Mouse (Mus musculus) heart, postnatal 36 days (tissue): Measurements from ENCODE around the gene Gm11214. TPM values are rescaled to one million over a fixed set of nuclear protein-coding genes. Genes with fewer than 3 reads are reported as not detected.

ENCODE experiments used
- DNase-seq, 2 experiments: peaks; one replicate each; pipeline ENCODE4 v3.0.0; 2021 to 2022
- intact Hi-C: fragments of 180-260 bp; cut with DNase I; formaldehyde crosslinking; loops from one replicate; pipeline ENCODE4 v1.15.1; 2025
- total RNA-seq, 2 experiments: library from RNA; stranded (reverse); gene quantifications; 2 replicates each; pipeline ENCODE4 v1.2.3; 2021

The Gm11214 gene
- total RNA-seq = not detected

DNA sequence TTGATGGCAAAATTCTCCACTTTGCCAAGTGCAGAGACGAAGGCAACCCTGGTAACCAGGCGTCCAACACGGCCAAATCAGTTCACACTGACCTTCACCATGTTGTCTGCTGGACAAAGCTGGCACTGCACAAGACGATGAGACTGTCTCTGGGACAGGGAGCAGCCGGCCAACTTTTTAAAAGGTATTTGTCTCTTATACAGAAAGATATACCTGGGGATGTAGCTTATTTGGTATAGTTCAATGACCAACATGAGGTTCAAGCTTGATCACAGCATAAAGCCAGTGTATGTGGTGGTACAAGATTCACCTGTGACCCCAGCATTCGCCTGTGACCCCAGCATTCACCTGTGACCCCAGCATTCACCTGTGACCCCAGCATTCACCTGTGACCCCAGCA lies at the start of gene Gm11214:
Gene Gm11214, minus strand, starts transcription at position 101 of the 400 bp plus-strand sequence.
- intact Hi-C loops = no loop called here
- DNase-seq = no peak

DNA sequence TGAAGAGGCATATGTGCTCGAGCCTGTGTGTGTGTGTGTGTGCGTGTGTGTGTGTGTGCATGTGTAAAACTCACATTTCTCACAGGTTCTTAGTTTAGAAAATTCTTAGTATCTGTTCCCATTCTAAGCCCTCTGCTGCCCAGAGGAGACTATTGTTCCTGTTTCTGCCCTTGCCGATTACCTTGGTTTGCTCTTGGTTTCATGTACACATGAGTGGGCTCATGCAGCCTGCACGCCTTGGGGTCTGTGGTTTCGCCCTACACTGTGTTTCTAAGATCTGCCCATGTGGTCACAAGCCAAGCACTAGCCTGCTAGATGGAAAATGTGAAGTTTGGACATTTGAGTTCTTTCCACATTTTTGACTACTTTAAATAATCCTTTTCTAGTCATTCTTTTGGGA lies 48.7 kb upstream of the Gm11214 start:
- intact Hi-C loops = no loop called here
- DNase-seq = no peak

DNA sequence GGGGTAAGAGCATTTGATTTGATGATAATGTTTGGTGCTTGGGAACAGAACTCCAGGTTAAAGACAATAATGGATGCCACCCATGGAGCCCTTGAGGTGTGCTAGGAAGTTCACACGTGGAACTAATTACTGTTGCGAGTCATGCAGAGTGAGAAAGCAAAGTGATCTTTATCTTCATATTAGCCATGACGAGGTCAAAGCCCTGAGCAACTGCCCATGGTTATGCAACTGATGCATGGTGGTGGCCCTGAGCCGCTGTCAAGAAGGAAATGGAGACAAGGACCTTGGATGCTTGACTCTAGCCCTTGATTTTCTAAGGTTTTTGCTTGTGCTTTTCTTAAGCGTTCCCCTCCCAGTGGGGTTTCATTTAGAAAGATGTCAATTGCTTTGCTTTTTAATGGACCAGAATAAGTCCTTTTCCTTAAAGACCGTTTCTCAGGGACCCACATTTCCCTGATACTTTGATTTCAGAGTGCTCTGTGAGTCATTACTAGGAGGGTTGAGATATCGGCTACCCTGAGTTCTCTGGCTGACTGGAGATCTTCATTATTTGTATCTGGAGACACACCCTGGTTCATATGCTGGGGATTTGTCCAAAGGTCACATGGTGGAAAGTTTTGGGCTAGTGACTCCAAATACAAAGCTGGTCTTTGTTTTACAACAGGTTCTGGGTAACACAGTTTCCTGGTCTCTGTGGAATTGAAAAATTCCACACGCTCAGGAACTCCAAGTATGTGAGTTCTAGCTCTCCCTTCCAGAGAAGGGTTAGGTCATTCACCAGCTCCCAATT lies 47.4 kb upstream of the Gm11214 start:
- intact Hi-C loops = no loop called here
- no peak for DNase-seq

DNA sequence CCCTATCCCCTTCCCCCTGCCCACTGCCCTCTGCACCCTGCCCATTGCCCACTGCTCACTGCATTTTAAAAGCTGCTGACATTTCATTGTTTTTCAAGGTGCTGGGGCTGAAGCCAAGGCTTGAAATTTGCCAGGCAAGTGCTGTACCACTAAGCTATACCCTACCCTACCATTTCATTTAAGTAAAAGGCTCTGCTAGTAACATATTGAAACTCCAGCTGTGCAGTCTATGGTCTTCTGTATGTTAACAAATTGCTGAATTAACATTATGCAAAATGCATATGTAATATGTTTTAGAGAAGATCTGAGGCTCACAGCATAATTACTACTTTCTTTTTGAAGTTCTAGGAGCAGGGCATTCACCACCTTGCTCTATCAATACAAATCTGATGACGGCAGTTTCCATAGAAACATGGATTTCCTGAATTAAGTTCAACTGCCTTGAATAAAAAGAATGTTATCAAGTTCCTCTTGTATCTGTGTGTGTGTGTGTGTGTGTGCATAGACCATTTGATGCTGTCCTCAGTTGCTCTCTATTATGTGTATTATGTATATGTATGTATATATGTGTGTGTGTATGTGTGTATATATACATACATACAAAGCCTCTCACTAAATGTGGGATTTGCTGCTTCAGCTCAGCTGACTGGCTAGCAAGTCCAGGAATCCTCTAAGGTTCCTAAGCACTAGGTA lies 43.2 kb upstream of the Gm11214 start:
- no peak for DNase-seq
- intact Hi-C loops = no loop called here

DNA sequence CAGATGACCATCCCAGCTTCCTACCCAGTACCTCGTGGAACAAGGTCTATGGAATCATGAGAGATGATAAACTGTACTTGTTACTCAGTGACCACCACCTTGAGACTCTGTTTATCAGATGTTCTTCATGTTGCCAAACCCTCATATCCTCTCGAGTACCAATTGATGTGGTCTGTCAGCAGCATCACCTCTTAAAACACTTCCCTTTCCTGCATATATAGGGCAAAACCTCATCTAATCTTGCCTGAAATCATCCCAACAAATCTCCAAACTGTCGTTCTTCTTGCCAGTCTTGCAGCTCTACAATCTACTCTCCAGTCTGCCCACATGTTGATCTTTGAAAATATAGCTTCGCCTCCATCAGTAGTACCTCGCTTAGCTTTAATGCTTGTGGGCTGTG lies 41.1 kb upstream of the Gm11214 start:
- no peak for DNase-seq
- intact Hi-C loops = no loop called here

DNA sequence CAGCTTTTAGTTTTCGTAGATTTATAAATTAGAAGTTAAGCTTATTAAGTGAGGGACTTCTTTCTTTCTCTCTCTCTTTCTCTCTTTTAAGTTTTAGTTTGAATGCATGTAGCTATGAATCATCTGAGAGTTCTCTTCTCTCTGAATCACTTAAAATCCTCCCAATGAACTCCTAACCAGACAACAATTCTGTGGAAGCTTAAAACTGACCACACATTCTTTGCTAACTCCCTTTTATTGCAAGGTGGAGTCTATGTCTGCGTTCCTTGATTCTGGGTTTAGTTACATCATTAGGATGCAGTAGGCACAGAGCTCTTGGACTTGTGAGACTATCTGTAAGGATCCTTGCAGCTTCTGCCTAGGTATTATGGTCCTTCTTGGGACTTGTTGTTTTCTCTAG lies 40.5 kb upstream of the Gm11214 start:
- DNase-seq = no peak
- intact Hi-C loops = no loop called here

DNA sequence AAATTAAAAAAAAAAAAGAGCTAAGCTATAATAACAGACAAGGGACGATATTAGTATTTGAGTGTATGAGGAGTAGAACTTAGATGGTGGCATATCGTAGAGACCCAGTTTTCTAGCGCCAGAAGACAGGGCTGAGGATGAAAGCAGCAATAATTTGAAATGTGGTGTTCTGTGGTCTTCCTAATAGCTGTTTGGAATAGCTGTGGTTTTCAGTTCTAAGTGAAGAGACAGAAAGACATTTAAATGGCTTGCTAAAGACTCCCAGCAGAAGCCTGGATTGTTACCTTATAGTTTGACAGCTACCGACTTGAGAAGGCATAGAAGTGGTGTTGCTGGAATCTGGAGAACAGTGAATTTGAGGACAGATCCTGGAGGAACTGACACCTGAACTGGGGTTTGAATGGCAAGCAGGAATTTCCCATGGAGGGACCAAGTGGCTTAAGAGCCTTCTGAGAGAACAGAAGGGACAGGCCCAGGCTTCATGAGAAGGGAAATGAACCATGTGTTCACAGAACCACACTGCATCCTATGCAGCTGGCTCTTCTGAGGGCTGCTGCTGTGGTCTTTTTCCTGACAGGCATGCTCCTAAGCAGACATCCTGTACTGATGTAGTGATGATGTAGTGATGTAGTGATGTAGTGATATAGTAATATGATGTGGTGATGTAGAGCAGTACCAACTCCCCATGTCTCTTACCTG lies 39.0 kb upstream of the Gm11214 start:
- intact Hi-C loops = no loop called here
- DNase-seq = no peak

DNA sequence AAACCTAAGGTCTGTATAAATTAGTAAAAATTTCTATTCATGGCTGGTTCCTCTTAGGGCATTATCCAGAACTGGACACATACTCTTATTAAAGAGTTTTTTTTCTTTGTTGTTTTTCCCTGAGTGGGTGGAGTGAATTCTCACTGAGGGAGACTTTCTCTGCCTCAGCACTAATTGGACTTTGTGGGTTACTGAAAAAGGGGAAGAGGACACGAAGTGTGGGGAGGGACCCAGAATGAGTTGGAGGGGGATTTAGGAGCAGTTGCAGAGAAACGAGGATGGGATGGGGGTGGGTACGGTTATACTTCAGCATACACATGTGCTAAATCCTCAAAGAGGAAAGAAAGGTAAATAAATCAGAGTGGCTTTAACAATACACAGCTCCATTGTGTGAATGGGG lies 36.6 kb upstream of the Gm11214 start:
- no peak for DNase-seq
- intact Hi-C loops = no loop called here

DNA sequence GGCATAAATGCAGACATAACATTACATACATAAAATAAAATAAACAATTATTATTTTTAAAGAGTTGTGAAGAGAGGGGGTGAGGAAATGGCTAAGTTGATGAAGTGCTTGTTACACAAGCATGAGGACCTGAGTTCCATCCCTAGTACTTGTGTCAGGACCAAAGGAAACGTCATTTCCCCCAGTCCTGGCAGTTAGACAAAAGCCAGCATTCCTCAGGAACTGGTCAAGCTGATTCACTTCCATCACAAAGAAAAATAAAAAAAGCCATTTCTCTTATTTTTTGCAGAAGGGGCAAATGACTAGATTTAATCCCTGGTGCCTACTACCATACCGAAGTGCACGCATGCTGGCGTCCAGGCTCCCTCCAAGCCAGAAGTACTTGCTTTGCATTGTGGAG lies 33.7 kb upstream of the Gm11214 start:
- DNase-seq = no peak
- intact Hi-C loops = no loop called here

DNA sequence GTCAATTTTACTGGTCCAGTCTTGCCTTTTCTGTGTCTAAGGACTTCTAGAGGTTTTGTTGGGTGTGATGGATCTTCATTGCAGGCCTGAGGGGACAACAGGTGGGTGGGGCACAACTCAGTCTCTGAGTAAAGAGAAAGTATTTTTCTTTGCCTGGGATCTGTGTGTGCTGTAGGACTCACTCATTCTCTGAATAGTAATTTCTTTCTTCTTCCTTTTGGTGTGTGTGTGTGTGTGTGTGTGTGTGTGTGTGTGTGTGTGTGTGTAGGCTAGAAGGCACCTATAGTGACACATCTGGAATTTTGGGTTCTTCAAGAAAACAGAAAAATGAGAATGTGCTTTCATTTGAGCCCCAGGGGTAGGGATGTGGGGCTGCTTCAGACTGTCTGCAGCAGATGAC lies 29.2 kb upstream of the Gm11214 start:
- intact Hi-C loops = no loop called here
- no peak for DNase-seq

DNA sequence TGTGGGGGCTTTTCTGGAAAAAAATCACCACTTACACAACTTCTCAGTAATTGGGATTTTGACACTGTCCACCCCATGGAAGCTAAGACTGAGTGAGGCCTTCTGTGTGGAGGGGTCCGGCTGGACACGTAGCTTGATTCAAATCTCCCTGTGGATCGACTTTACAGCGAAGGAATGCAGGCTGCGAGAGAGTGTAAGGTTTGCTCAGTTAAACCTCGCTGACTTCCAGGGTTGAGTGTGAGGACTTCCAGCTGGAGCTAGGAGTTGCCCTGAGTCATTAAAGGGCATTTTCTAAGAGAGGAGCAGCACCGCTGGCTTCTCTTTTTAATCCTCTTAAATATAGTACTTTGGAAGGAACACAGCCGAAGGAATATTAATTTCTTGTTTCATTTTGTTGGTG lies 24.2 kb upstream of the Gm11214 start:
- intact Hi-C loops = loop anchor here (5.0 to 10.0 kb wide), 3 partner anchors 183 to 807 kb away; no protein-coding TSS in a partner anchor
- no peak for DNase-seq

DNA sequence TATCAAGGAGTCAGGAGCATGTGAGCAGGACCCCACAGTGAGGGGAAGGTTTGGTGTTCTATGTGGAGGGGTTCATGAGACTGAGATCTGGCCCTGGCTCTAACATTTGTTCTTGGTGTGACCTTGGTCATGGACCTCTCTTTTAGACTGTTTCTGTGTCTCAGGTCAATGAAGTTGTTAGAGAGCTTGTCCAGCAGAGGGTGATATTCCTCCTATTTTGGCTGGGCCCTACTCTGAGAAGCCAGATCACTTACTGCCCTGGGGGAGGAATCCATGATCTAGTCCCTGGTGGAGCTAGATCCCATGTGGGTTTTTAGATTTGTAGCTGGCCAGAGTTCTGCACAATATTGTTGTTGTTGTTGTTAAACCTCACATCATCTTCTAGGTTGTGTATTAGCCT lies 23.0 kb upstream of the Gm11214 start:
- intact Hi-C loops = loop anchor here (1.0 to 10.0 kb wide), 5 partner anchors 158 to 809 kb away; no protein-coding TSS in a partner anchor
- DNase-seq = peak; percentile 8 to 20

DNA sequence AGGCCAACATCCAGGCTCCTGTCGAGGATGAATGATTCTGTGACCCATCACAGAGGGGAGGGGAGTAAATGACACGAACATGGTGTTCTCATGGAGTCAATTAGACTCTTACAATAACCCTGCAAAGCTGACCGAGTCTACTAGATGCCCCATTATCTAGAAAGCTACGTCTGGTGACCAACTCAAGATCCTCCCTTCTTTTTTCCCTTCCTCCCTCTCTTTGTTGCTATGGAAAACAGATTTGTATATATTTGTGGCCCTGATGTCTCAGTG lies 22.0 kb upstream of the Gm11214 start:
- intact Hi-C loops = loop anchor here (5.0 to 10.0 kb wide), 3 partner anchors 180 to 810 kb away; no protein-coding TSS in a partner anchor
- no peak for DNase-seq

DNA sequence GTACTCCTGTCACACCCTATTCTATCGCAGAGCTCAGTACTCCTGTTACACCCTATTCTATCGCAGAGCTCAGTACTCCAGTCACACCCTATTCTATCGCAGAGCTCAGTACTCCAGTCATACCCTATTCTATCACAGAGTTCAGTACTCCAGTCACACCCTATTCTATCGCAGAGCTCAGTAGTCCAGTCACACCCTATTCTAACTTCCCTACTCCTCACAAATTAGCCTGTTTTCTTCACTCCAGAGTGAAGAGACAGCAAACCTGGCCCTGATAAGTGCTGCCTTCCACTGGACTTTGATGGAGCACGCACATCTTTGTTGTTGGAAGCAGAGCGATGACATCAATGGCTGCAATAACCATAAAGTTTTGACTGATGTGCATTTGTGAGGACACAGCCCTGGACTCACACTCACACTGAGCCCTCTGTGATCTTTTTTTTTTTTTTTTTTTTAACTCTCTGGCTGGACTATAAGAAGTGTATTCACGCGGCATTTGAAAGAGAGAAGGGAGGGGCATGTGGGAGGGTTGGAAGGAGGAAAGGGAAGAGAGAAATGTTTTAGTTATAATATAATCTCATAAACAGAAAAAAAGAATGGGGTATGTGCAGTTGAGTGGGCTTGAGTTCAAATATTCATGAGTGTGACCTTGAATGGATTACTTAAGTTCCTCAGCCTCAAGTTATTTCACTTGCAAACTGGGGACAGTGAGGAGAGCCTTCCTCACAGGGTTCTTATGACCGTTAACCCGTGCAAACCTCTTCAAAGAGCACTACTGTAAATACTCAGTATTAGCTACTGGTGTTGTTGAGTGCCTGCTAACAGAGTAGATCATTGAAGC lies 21.5 kb upstream of the Gm11214 start:
- intact Hi-C loops = loop anchor here (5.0 to 10.0 kb wide), 3 partner anchors 180 to 810 kb away; no protein-coding TSS in a partner anchor
- DNase-seq = no peak

DNA sequence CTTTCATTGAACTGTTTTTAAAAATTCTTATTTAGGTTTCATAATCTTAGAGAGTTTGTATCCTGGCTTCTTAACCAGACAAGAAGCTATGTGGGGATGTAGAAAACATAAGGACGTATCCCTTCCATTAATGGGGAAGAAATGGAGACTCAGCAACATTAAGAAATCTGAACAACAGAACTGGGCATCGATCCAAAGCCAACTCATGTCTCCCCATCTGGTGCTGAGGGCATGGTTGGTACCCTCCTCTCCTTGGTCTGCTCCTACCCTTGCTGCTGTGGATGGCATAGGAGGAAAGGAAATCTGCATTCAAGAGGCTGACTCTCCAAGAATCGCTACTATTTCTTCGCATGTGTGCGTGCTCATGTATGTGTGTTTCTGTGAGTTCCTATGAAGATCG lies 20.5 kb upstream of the Gm11214 start:
- DNase-seq = no peak
- intact Hi-C loops = loop anchor here (10.0 kb wide), 2 partner anchors 179 to 811 kb away; no protein-coding TSS in a partner anchor

DNA sequence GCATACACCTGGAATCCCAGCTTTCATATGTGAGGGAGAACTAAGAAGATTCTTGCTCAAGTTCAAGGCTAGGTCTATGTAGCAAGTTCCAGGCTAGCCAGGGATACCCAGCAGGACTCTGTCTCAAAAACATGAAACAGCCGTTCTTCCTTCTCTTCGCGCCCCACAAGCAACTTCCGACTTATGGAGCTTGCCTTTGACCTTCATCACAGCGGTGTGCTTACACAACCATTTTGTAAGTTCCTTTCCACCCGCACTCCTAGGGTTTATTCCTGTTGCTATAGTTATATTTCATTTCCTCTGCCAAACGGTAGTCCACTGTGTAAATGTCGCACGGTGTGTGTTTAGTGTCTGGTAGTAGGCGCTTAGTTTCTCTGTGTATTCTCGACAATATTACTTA lies 19.9 kb upstream of the Gm11214 start:
- DNase-seq = no peak
- intact Hi-C loops = loop anchor here (10.0 kb wide), 2 partner anchors 178 to 812 kb away; no protein-coding TSS in a partner anchor

DNA sequence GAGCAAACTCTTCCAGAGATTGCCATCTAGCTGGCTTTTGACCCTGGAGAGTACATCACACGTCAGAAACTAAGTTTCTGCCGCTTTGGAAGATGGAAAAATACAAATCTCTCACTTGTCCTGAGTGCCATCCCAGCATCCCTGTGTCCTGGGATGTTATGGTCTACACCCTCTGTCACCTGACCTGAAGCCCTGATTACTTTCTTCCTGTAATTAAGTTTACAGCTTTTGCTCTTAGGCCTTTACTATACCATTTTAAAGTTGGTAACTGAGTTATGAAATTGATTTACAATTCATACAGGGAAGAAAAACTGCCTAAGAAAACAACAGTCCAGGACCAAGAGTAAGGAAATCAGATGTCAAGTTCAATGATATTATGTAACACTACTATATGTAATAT lies 19.3 kb upstream of the Gm11214 start:
- intact Hi-C loops = loop anchor here (10.0 kb wide), 2 partner anchors 178 to 812 kb away; no protein-coding TSS in a partner anchor
- DNase-seq = no peak

DNA sequence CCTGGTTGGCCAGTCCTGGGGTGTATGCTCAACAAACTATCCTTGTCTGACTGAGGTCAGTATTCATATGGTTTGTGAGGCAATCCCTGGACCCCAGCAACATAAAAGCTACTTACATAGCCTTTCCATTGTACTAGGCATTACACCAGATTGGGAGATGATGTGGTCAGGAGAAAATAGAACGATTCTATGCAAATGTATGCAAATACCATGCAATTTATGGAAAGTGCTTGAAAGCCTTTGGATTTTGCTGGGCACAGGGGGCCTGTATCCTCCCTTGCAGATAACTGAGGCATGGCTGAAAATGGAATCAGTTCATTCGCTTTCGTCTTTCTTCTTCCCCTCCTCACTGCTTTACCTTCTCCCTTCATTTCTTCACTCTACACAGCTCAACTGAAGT lies 18.4 kb upstream of the Gm11214 start:
- DNase-seq = no peak
- intact Hi-C loops = loop anchor here (10.0 kb wide), 2 partner anchors 177 to 813 kb away; no protein-coding TSS in a partner anchor

DNA sequence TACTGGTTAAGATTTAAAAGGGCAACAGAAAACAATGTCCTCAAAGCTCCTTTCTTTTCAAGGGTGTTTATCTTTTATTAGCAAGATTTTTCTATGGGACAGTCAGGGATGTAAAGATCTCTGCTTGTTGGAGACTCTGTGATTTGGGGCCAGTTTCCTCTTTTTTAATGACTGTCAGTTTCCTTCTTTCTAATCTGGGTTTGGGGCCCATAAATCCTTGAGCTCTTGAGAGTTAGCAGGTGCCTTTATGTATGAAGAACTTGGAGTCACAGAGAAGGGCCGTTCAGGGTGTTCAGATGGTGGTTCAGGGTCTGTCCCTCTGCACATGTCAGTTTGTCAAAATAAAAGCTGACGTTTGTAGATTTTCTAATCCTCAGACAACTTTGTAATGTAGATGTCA lies 11.9 kb upstream of the Gm11214 start:
- no peak for DNase-seq
- intact Hi-C loops = no loop called here

DNA sequence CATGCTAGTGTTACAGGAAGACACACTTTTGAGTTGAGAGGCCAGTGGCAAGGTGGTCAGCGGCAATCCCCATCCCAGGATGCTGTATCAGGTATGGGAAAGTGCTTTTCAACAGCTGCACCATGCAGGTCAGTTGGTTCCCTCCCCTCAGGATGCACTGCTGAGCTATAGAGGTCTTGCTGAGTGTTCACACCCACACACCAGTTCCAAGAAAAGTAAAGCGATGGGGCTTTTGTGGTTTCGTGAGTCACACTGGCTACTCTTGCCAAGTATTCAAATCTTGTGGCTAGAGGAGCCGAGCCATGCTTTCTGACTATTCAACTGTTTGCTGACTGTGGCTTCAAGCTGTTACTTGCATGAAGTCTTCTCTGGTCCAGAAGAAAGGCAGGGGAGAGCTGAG lies 5.1 kb upstream of the Gm11214 start:
- intact Hi-C loops = no loop called here

More for the DNA sequence above, 5.1 kb upstream of the Gm11214 start:
- DNase-seq = peak; percentile 16 to 23
